Mouse (Mus musculus) stomach, embryonic 14.5 days (tissue): ENCODE data around the gene Il22ra2. TPM values are rescaled to one million over a fixed set of nuclear protein-coding genes. Genes with fewer than 3 reads are reported as not detected.

Experiments
- ATAC-seq: fragments of 200-750 bp; cut with Nextera tagmentation; 2 replicates; pipeline ENCODE4 v1.8.0; 2017; ENCODE audit warnings: low read depth, moderate TSS enrichment; ENCODE audit not compliant: insufficient number of reproducible peaks, insufficient read depth, low FRiP score
- H3K27ac ChIP-seq: fragments of 300-500 bp; sonication (generic); 2 replicates; pipeline ENCODE4 v1.5.1; 2014; ENCODE audit warnings: mild to moderate bottlenecking, low read length, moderate library complexity, mixed read lengths
- H3K27me3 ChIP-seq: fragments of 300-500 bp; sonication (generic); 2 replicates; pipeline ENCODE4 v1.6.1; 2014; ENCODE audit warnings: low read length, control low read depth, mixed read lengths; ENCODE audit not compliant: control insufficient read depth, insufficient read depth
- H3K36me3 ChIP-seq: fragments of 300-500 bp; sonication (generic); 2 replicates; pipeline ENCODE4 v1.6.1; 2014; ENCODE audit warnings: mild to moderate bottlenecking, control low read depth, low read length, moderate library complexity, mixed read lengths; ENCODE audit not compliant: control insufficient read depth, insufficient read depth
- H3K4me1 ChIP-seq: fragments of 300-500 bp; sonication (generic); 2 replicates; pipeline ENCODE4 v1.6.1; 2014; ENCODE audit warnings: low read length, control low read depth, mixed read lengths; ENCODE audit not compliant: control insufficient read depth, insufficient read depth
- H3K4me2 ChIP-seq: fragments of 300-500 bp; sonication (generic); replicated peaks from 2 replicates; pipeline ENCODE4 v1.6.1; 2014; ENCODE audit warnings: low read depth, low read length, control low read depth
- H3K4me3 ChIP-seq: fragments of 300-500 bp; sonication (generic); 2 replicates; pipeline ENCODE4 v1.5.1; 2014; ENCODE audit warnings: low read depth, low read length, control low read depth
- H3K9ac ChIP-seq: fragments of 300-500 bp; sonication (generic); replicated peaks from 2 replicates; pipeline ENCODE4 v1.6.1; 2014; ENCODE audit warnings: low read depth, mild to moderate bottlenecking, control low read depth, low read length, moderate library complexity, mixed read lengths
- H3K9me3 ChIP-seq: fragments of 300-500 bp; sonication (generic); 2 replicates; pipeline ENCODE4 v1.6.1; 2016; ENCODE audit warnings: low read depth, low read length, control low read depth; ENCODE audit not compliant: control insufficient read depth
- WGBS: fragments of 180-500 bp; shearing (Covaris S2); extraction: QIAGEN DNeasy Blood & Tissue Kit; methylation state at CpG from one replicate; pipeline ENCODE4 v1.1.7; 2014; 5-methylcytosine and 5-hydroxymethylcytosine counted together
- polyA plus RNA-seq: library from polyadenylated mRNA; unstranded; fragments of >200 nt; fragmentation: Nextera tagmentation; extraction: Ambion mirVana; gene quantifications from 2 replicates; pipeline ENCODE4 v1.2.1, GENCODE M21; 2014

Il22ra2 gene
- not detected in 2 replicates for polyA plus RNA-seq

DNA sequence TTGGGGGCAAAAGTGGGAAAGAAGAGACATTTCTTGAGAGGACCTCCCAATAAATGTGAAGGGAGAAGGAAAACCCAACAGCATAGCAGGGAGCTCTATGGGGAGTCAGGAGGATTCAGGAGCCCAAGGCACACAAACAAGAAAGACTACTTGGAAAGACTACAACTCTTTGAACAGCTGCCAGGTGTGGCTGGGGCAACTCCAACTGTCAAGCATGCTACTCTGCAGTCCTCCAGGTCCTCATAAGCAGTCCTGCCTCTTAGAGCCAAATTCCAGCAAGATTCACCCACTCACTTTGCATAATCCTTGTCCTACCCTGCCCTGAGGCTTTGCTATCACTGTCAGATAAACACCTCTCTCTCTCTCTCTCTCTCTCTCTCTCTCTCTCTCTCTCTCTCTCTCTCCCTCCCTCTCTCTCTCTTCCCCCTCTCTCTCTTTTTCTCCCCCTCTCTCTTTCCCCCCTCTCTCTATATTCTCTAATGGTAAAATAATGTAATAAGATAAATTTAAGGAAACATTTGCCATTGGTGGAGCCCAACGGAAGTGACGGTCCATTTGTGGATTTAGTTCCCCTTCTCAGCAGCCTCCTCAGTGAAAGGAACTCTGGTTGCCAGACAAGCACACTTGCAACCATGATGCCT is at the start of gene Il22ra2:
Il22ra2 (plus strand) TSS at position 591 of the 641 bp plus-strand sequence.
- Histone ChIP-seq H3K9ac (no peak within 1 kb of the TSS), H3K9me3 (no peaks in the 10 kb centered on the region), H3K36me3 (no peaks in the 10 kb centered on the region), H3K4me1 (no peaks in the 10 kb centered on the region), H3K27me3 (no peaks in the 10 kb centered on the region), H3K4me3 (no peak within 1 kb of the TSS), H3K4me2 (no peak within 1 kb of the TSS), H3K27ac (no peak within 1 kb of the TSS)
- WGBS = 95% methylated on average over 2 of the region's 2 CpGs
- ATAC-seq = no peak

DNA sequence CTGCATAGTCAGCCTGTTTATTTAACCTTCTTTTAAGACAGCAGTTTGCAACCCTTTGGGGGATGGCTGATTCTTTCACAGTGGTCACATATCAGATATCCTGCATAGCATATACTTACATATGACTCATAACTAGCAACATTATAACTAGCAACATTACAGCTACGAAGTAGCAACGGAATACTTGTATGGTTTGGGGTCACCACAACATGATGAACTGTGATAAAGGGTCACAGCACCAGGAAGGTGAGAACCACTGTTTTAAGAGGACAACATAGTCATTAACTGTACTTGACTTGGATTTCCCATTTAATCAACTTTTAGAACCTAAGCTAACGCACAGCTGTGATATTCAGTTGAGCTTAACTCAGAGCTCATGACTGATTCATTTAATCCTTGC is 44.2 kb upstream of the Il22ra2 start:
- Histone ChIP-seq H3K4me2 (no peak overlapping the region), H3K27me3 (no peaks in the 10 kb centered on the region), H3K4me3 (no peak overlapping the region), H3K9ac (no peak overlapping the region), H3K36me3 (no peaks in the 10 kb centered on the region), H3K4me1 (0 out of 2 replicates have a peak, but pooled peaks cover 4% of the 10 kb centered on the region), H3K9me3 (no peaks in the 10 kb centered on the region), H3K27ac (no peak overlapping the region)
- WGBS = 85% methylated on average over 3 of the region's 3 CpGs
- ATAC-seq = no peak

DNA sequence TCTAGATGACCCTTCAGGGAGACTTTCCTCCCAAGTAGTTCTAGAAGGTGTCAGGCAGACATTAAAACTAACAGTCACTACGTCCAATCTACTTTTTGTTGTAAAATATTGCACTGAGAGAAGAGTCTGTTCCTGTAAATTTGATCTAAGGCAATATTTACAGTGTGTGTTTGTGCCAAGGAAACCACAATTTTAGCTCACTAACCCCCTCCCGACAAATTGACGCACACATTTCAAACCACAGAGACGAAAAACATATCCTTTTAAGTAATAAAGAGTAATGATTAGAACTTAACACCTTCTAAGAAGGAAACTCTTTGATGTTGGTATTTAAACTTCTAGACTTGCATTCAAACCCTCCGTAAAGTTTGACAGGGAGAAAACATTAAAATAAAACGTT is 43.8 kb upstream of the Il22ra2 start:
- WGBS = 76% methylated on average over 6 of the region's 6 CpGs
- H3K27me3 ChIP-seq = no peaks in the 10 kb centered on the region
- no peaks in the 10 kb centered on the region for H3K36me3 ChIP-seq
- no peak for ATAC-seq
- no peak overlapping the region for H3K4me2 ChIP-seq
- 0 out of 2 replicates have a peak, but pooled peaks cover 4% of the 10 kb centered on the region for H3K4me1 ChIP-seq
- no peak overlapping the region for H3K9ac ChIP-seq
- H3K27ac ChIP-seq = no peak overlapping the region
- no peaks in the 10 kb centered on the region for H3K9me3 ChIP-seq
- no peak overlapping the region for H3K4me3 ChIP-seq

DNA sequence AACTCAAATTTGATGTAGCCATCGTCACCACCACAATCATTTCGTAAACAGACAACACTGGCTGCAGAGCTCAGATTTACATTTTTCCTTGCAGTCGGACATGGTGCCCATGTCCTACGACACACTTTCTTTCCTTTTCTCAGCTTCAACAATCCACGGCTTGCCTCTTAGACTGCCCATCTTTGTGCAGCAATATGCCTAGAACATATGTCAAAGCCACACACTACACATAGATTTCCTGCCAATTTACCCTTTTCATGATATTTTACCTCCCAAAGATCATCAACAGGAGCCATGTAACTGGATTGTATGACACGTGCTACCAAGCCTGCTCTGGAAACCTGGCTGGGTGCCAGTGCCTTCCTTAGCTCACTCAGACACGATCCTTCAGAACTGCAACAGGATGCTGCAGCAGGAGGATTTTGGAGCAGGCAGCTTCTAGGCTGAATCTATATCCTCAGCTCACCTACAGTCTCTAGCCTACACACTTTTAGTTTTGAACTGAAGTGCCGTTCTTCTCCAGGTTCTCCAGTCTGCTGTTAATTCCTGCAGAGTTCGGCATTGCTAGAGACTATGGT is 43.3 kb upstream of the Il22ra2 start:
- Histone ChIP-seq H3K36me3 (no peaks in the 10 kb centered on the region), H3K27me3 (no peaks in the 10 kb centered on the region), H3K9ac (no peak overlapping the region), H3K4me2 (no peak overlapping the region), H3K4me3 (no peak overlapping the region), H3K9me3 (no peaks in the 10 kb centered on the region), H3K4me1 (0 out of 2 replicates have a peak, but pooled peaks cover 4% of the 10 kb centered on the region), H3K27ac (no peak overlapping the region)
- 57% methylated on average over 9 of the region's 9 CpGs for whole genome bisulfite sequencing
- no peak for ATAC-seq

DNA sequence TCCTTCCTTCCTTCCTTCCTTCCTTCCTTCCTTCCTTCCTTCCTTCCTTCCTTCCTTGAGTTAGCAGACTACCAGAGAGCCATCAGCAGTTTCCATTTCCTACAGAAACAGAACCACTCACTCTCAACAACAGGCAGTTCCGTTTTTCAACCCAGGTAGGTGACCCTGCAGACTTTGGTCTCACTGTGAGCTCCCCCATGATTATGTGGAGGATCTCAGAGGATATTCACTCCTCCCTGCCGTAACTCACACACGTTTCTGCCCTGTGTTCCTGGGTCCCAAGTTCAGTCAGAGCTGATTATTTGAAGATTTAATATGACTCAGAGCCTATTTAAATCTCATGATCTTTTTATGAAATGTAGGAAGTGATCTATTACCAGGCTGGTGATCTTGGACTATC is 41.1 kb upstream of the Il22ra2 start:
- no peak overlapping the region for H3K27ac ChIP-seq
- H3K4me1 ChIP-seq = 0 out of 2 replicates have a peak, but pooled peaks cover 4% of the 10 kb centered on the region
- WGBS = 60% methylated on average over 3 of the region's 3 CpGs
- no peaks in the 10 kb centered on the region for H3K27me3 ChIP-seq
- no peak for ATAC-seq
- H3K9me3 ChIP-seq = no peaks in the 10 kb centered on the region
- no peaks in the 10 kb centered on the region for H3K36me3 ChIP-seq
- H3K4me3 ChIP-seq = no peak overlapping the region
- H3K9ac ChIP-seq = no peak overlapping the region
- H3K4me2 ChIP-seq = no peak overlapping the region

DNA sequence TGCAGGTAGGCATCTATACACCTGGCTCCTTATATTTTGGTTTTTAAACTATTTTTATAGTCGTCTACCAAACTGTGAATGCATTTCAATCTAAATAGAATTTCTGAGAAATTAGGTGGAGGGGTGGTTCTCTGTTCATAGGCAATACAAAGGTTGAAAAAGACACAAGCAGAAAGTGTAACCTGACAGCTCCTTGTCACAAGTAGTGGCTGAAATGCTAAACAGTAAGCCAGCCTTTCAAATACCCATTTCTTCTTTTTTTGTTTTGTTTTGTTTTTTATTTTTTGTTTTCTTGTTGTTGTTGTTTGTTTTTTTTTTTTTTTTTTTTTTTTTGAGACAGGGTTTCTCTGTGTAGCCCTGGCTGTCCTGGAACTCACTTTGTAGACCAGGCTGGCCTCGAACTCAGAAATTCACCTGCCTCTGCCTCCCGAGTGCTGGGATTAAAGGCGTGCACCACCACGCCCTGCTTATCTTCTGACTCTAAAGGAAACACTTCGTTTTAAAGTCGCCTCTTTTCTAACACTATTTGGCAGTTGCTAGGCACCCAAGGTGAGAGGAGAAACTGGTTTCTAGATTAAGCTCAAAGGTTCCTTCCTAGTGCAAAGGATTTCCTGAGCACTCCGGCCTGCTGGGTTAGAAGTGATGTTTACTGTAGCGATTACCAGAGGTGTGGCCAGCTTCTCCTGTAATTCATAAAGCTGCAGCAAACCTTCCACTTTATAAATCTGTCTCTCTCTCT is 39.8 kb upstream of the Il22ra2 start:
- Histone ChIP-seq H3K27ac (no peak overlapping the region), H3K36me3 (no peaks in the 10 kb centered on the region), H3K4me1 (0 out of 2 replicates have a peak, but pooled peaks cover 4% of the 10 kb centered on the region), H3K27me3 (no peaks in the 10 kb centered on the region), H3K9ac (no peak overlapping the region), H3K4me3 (no peak overlapping the region), H3K4me2 (no peak overlapping the region), H3K9me3 (no peaks in the 10 kb centered on the region)
- 58% methylated on average over 8 of the region's 9 CpGs for WGBS
- no peak for ATAC-seq

DNA sequence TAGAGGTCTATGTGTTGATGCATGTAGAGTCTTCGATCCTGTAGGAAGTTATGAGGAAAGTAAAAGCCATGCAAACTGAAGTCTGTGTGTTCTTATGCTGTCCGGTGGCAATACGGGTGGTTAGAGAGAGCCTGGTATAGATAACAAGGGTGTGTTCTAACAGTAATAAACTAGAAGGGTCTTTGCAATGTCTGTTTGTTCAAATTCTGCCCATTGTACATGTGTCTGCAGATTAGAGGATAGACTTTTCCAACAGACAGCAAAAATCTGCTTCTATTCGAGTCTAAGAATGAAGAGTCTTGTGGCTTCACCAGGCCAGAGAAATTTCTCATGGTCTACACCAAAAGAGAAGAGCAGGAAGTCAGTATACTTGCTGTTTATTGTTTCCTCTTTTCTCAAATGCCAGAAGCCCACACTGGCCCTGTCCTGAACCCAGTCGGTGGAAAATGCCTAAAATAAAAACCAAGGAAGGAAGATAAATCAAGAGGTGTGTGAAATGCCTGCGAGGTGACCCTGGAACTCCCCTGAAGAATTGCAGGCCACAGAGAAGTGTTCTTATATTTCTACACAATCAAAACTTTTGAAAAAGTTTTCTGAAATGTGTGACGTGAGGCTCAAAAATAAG is 38.9 kb upstream of the Il22ra2 start:
- WGBS = 54% methylated on average over 7 of the region's 7 CpGs
- no peaks in the 10 kb centered on the region for H3K27me3 ChIP-seq
- no peak overlapping the region for H3K4me2 ChIP-seq
- no peaks in the 10 kb centered on the region for H3K36me3 ChIP-seq
- H3K9me3 ChIP-seq = no peaks in the 10 kb centered on the region
- no peak overlapping the region for H3K9ac ChIP-seq
- 0 out of 2 replicates have a peak, but pooled peaks cover 4% of the 10 kb centered on the region for H3K4me1 ChIP-seq
- no peak for ATAC-seq
- peak overlapping the region; percentile 4; the same call in 1 of the 2 replicates for H3K27ac ChIP-seq
- H3K4me3 ChIP-seq = no peak overlapping the region

DNA sequence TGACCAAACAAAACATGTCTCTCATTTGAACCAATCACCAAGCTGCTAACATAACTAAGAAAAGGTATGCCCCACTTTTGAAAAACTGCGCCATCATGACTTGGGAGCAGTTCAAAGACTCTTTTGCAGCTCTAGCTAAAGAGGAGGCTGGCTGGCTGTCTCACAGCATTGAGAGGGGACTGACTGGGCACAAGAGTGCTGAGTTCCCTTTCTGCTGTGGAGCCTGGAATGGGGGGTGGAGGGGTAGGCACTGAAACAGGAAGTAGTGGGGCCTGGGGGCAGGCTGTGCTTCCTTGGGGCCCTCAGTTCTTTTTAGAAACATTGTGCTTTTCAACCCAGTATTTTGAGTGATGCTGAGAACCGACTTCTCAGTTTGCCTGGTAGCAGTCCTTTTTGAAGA is 37.7 kb upstream of the Il22ra2 start:
- Histone ChIP-seq H3K27ac (no peak overlapping the region), H3K4me3 (no peak overlapping the region), H3K4me1 (no peaks in the 10 kb centered on the region), H3K9ac (no peak overlapping the region), H3K4me2 (no peak overlapping the region), H3K27me3 (no peaks in the 10 kb centered on the region), H3K9me3 (no peaks in the 10 kb centered on the region), H3K36me3 (no peaks in the 10 kb centered on the region)
- WGBS = 83% methylated on average over 2 of the region's 2 CpGs
- ATAC-seq = no peak
